Mouse (Mus musculus) hindbrain, embryonic 11.5 days (tissue): ENCODE data around the gene Inpp4b. TPM values are rescaled to one million over a fixed set of nuclear protein-coding genes. Genes with fewer than 3 reads are reported as not detected.

Source experiments
- ATAC-seq: fragments of 200-750 bp; cut with Nextera tagmentation; 2 replicates; pipeline ENCODE4 v1.8.0; 2017; ENCODE audit warnings: mild to moderate bottlenecking, moderate TSS enrichment, moderate library complexity; ENCODE audit not compliant: low FRiP score
- DNase-seq: peaks from one replicate; pipeline ENCODE4 v3.0.0-alpha.2; 2015; ENCODE audit warnings: low spot score
- H3K27ac ChIP-seq: fragments of 300-500 bp; sonication (generic); 2 replicates; pipeline ENCODE4 v1.5.1; 2014; ENCODE audit warnings: mild to moderate bottlenecking, low read depth, low read length
- H3K27me3 ChIP-seq: fragments of 300-500 bp; sonication (generic); 2 replicates; pipeline ENCODE4 v1.6.1; 2014; ENCODE audit warnings: mild to moderate bottlenecking, low read length, moderate library complexity, mixed read lengths; ENCODE audit not compliant: control insufficient read depth, insufficient read depth
- H3K36me3 ChIP-seq: fragments of 300-500 bp; sonication (generic); 2 replicates; pipeline ENCODE4 v1.6.1; 2014; ENCODE audit warnings: mild to moderate bottlenecking, low read length, moderate library complexity, mixed read lengths; ENCODE audit not compliant: control insufficient read depth, insufficient read depth
- H3K4me1 ChIP-seq: fragments of 300-500 bp; sonication (generic); replicated peaks from 2 replicates; pipeline ENCODE4 v1.6.1; 2014; ENCODE audit warnings: low read length, mixed read lengths; ENCODE audit not compliant: control insufficient read depth, insufficient read depth
- H3K4me2 ChIP-seq: fragments of 300-500 bp; sonication (generic); replicated peaks from 2 replicates; pipeline ENCODE4 v1.6.1; 2014; ENCODE audit warnings: mild to moderate bottlenecking, low read depth, low read length
- H3K4me3 ChIP-seq: fragments of 300-500 bp; sonication (generic); 2 replicates; pipeline ENCODE4 v1.5.1; 2014; ENCODE audit warnings: low read depth, low read length
- H3K9ac ChIP-seq: fragments of 300-500 bp; sonication (generic); 2 replicates; pipeline ENCODE4 v1.6.1; 2014; ENCODE audit warnings: low read depth, low read length
- H3K9me3 ChIP-seq: fragments of 300-500 bp; sonication (generic); 2 replicates; pipeline ENCODE4 v1.6.1; 2016; ENCODE audit warnings: low read length; ENCODE audit not compliant: control insufficient read depth
- WGBS: fragments of 180-500 bp; shearing (Covaris S2); extraction: QIAGEN DNeasy Blood & Tissue Kit; methylation state at CpG from one replicate; pipeline ENCODE4 v1.1.7; 2014; 5-methylcytosine and 5-hydroxymethylcytosine counted together
- polyA plus RNA-seq: library from polyadenylated mRNA; unstranded; fragments of >200 nt; fragmentation: Nextera tagmentation; extraction: Ambion mirVana; gene quantifications from 2 replicates; pipeline ENCODE4 v1.2.1, GENCODE M21; 2014

Inpp4b gene
- polyA plus RNA-seq, 1 experiment from 2014 or later = 7.0 TPM

- no peaks in the 10 kb centered on the region for H3K36me3 ChIP-seq
- no peaks in the 10 kb centered on the region for H3K9me3 ChIP-seq
- no peak overlapping the region for H3K9ac ChIP-seq
- H3K4me3 ChIP-seq = no peak overlapping the region
- no peaks in the 10 kb centered on the region for H3K27me3 ChIP-seq
- no peak overlapping the region for H3K4me2 ChIP-seq
- H3K27ac ChIP-seq = no peak overlapping the region
- no peaks in the 10 kb centered on the region for H3K4me1 ChIP-seq
- ATAC-seq (no peak), DNase-seq (no peak)
Observed at GRCm38 (mm10) chr8:81862738-81863137, 520.4 kb downstream of the Inpp4b start.

DNA sequence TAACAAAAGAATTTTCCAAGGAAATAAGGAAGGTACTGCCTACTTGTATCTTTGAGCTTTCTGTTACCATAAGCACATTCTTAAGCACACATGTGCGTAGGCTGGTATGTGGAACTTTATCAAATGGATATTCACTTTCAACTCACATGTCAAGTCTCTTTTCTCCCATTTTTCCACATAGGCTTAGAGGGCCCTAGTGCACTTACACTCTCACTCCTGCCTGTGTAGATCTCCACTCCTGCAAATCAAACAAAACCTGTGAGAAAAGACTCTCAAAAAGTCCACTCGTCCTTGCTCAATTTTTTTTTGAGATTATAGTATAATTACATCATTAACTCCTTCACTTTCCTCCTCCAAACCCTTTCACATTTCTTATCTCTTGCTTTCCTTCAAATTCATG, 522.0 kb downstream of the Inpp4b start:
- Histone ChIP-seq H3K27ac (no peak overlapping the region), H3K36me3 (no peaks in the 10 kb centered on the region), H3K9ac (no peak overlapping the region), H3K27me3 (no peaks in the 10 kb centered on the region), H3K9me3 (no peaks in the 10 kb centered on the region), H3K4me2 (no peak overlapping the region), H3K4me3 (no peak overlapping the region), H3K4me1 (no peaks in the 10 kb centered on the region)
- ATAC-seq (no peak), DNase-seq (no peak)
- 87% methylated on average over 2 of the region's 2 CpGs for WGBS

- H3K27me3 ChIP-seq = no peaks in the 10 kb centered on the region
- H3K9me3 ChIP-seq = no peaks in the 10 kb centered on the region
- DNase-seq (no peak), ATAC-seq (no peak)
- no peaks in the 10 kb centered on the region for H3K36me3 ChIP-seq
- no peak overlapping the region for H3K4me2 ChIP-seq
- H3K4me3 ChIP-seq = no peak overlapping the region
- no peak overlapping the region for H3K27ac ChIP-seq
- no peaks in the 10 kb centered on the region for H3K4me1 ChIP-seq
- no peak overlapping the region for H3K9ac ChIP-seq
- 64% methylated on average over 3 of the region's 3 CpGs for WGBS
Observed at GRCm38 (mm10) chr8:81865664-81866063, 523.3 kb downstream of the Inpp4b start.

DNA sequence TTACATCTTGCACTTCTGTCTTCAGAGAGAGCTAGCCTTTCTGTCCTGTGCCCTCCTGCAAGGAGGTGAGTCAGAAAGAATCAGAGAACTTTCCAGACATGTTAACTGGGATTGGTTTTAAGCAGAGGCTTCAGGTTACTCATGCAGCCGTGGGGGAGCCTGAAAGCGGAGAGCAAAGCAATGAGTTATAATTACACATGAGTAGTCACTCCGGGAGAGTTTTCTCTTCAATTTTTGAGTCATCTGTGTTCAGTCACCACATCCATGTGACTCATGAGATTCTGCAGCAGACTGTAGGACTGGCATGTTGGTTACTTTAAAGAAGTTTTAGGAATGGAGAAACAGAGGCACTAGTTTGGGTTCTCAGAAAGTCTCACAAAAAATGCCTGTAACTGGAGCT, 524.7 kb downstream of the Inpp4b start:
- Histone ChIP-seq H3K27ac (no peak overlapping the region), H3K9ac (no peak overlapping the region), H3K36me3 (no peaks in the 10 kb centered on the region), H3K27me3 (no peaks in the 10 kb centered on the region), H3K4me1 (no peaks in the 10 kb centered on the region), H3K9me3 (no peaks in the 10 kb centered on the region), H3K4me2 (no peak overlapping the region), H3K4me3 (no peak overlapping the region)
- WGBS = 67% methylated on average over 3 of the region's 3 CpGs
- DNase-seq (no peak), ATAC-seq (no peak)

GRCm38 (mm10) chr8:81870466-81870865, 528.1 kb downstream of the Inpp4b start:
- Histone ChIP-seq H3K36me3 (no peaks in the 10 kb centered on the region), H3K27me3 (no peaks in the 10 kb centered on the region)

DNA sequence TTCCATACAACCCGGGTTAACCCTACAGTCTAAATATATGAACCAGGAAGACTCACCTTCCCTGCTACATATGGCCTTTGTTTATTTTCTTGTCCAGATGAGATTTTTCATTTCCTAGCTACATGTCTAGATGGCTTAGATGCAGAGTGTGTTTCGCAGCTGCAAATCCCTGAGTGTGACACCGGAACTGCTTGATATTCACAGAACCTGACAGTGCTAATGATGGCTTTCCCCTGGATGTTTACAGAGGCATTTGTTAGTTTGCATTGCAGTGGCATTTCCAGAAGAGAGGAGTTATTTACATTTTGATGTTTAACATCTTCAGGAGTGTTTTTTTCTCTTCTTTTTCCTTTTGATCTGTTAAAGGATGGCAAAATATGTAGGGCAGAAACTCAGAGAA, 537.7 kb downstream of the Inpp4b start:
- no peak for ATAC-seq
- 75% methylated on average over 3 of the region's 3 CpGs for whole genome bisulfite sequencing
- DNase-seq = no peak
- H3K36me3 ChIP-seq = no peaks in the 10 kb centered on the region
- H3K27ac ChIP-seq = no peak overlapping the region
- no peaks in the 10 kb centered on the region for H3K27me3 ChIP-seq
- H3K9me3 ChIP-seq = no peaks in the 10 kb centered on the region
- no peaks in the 10 kb centered on the region for H3K4me1 ChIP-seq
- no peak overlapping the region for H3K9ac ChIP-seq
- no peak overlapping the region for H3K4me3 ChIP-seq
- no peak overlapping the region for H3K4me2 ChIP-seq

More at GRCm38 (mm10) chr8:81870466-81870865, 528.1 kb downstream of the Inpp4b start:
- H3K9me3 ChIP-seq = no peaks in the 10 kb centered on the region
- H3K4me3 ChIP-seq = no peak overlapping the region
- DNase-seq (no peak), ATAC-seq (no peak)
- WGBS = 84% methylated on average over 2 of the region's 2 CpGs
- no peak overlapping the region for H3K9ac ChIP-seq
- H3K4me2 ChIP-seq = no peak overlapping the region
- H3K27ac ChIP-seq = no peak overlapping the region
- no peaks in the 10 kb centered on the region for H3K4me1 ChIP-seq

DNA sequence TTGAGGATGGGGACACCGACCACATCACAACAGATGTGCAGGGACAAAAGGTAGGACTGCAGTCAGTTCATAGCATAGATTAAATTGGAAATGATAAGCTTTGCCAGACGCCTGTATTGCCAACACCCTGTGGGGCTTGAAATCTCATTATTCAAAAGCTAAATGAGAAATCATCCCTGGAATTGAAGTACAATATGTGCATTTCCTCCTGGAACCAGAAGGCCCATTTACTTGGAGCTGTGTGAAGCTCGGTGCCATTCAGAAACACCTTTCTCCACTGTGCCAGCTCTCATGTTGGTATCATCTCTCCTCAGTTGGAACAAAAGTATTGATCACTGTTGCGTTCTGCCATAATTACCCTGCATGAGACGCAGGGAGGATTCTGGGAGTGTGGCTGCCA, 541.8 kb downstream of the Inpp4b start:
- DNase-seq (no peak), ATAC-seq (no peak)
- Histone ChIP-seq H3K9me3 (no peaks in the 10 kb centered on the region), H3K9ac (no peak overlapping the region), H3K4me2 (no peak overlapping the region), H3K27me3 (no peaks in the 10 kb centered on the region), H3K27ac (no peak overlapping the region), H3K36me3 (no peaks in the 10 kb centered on the region), H3K4me3 (no peak overlapping the region), H3K4me1 (no peaks in the 10 kb centered on the region)
- WGBS = 88% methylated on average over 5 of the region's 5 CpGs

- Histone ChIP-seq H3K4me1 (no peaks in the 10 kb centered on the region), H3K4me3 (no peak overlapping the region), H3K9ac (no peak overlapping the region), H3K9me3 (no peaks in the 10 kb centered on the region), H3K4me2 (no peak overlapping the region), H3K27me3 (no peaks in the 10 kb centered on the region), H3K27ac (no peak overlapping the region), H3K36me3 (no peaks in the 10 kb centered on the region)
- no peak for ATAC-seq
- DNase-seq = no peak
Observed at GRCm38 (mm10) chr8:81888843-81889242, 546.5 kb downstream of the Inpp4b start.

GRCm38 (mm10) chr8:81893292-81893691, 550.9 kb downstream of the Inpp4b start:
- Histone ChIP-seq H3K27ac (no peak overlapping the region), H3K4me1 (no peaks in the 10 kb centered on the region), H3K4me3 (no peak overlapping the region), H3K9ac (no peak overlapping the region), H3K4me2 (no peak overlapping the region), H3K36me3 (no peaks in the 10 kb centered on the region), H3K27me3 (no peaks in the 10 kb centered on the region), H3K9me3 (no peaks in the 10 kb centered on the region)
- ATAC-seq (no peak), DNase-seq (no peak)
- WGBS = 73% methylated on average over 1 of the region's 1 CpGs
